Mouse (Mus musculus) cerebellum, adult 2 months (tissue): Measurements from ENCODE around the gene Cmc1. TPM values are rescaled to one million over a fixed set of nuclear protein-coding genes. Genes with fewer than 3 reads are reported as not detected.

Experiments used
- DNase-seq, 2 experiments: peaks; one replicate each; pipeline ENCODE4 v3.0.0; 2021
- H3K27ac ChIP-seq: fragments of 200-500 bp; 2 replicates; pipeline ENCODE4 v1.5.1; 2012; ENCODE audit warnings: low read length, control low read depth, inconsistent platforms; ENCODE audit not compliant: insufficient read depth
- H3K27me3 ChIP-seq: fragments of 200-500 bp; 2 replicates; pipeline ENCODE4 v1.6.1; 2012; ENCODE audit warnings: inconsistent platforms, mild to moderate bottlenecking, low read length, moderate library complexity; ENCODE audit not compliant: control insufficient read depth, insufficient read depth
- H3K4me1 ChIP-seq: fragments of 200-500 bp; 2 replicates; pipeline ENCODE4 v1.6.1; 2011; ENCODE audit warnings: low read length; ENCODE audit not compliant: control insufficient read depth, insufficient read depth
- H3K4me3 ChIP-seq: fragments of 200-500 bp; replicated peaks from 2 replicates; pipeline ENCODE3; 2011; ENCODE audit warnings: mild to moderate bottlenecking, low read depth, low read length, control low read depth; ENCODE audit not compliant: insufficient read depth
- CTCF ChIP-seq: fragments of 200-500 bp; IDR thresholded peaks from 2 replicates; pipeline ENCODE4 v1.5.1; 2011; ENCODE audit warnings: low read depth, mild to moderate bottlenecking, control low read depth, low read length, moderate library complexity, borderline replicate concordance; ENCODE audit not compliant: insufficient read depth
- POLR2A ChIP-seq: fragments of 200-500 bp; IDR thresholded peaks from 2 replicates; pipeline ENCODE4 v1.6.1; 2011; ENCODE audit warnings: low read length, control low read depth, borderline replicate concordance; ENCODE audit not compliant: insufficient read depth
- WGBS: fragments of 180-500 bp; shearing (Covaris S2); methylation state at CpG from one replicate; pipeline ENCODE4 v1.1.7; 2018; 5-methylcytosine and 5-hydroxymethylcytosine counted together
- polyA plus RNA-seq: library from polyadenylated mRNA; depleted of rRNA; stranded (reverse); fragments of >200 nt; gene quantifications from 2 replicates; pipeline ENCODE4 v1.2.3, GENCODE M21; 2012

The Cmc1 gene
- polyA plus RNA-seq, 1 experiment = 22.4 TPM

GRCm38 (mm10) chr9:118042738-118043137, 107.2 kb downstream of the Cmc1 start:
- H3K4me3 ChIP-seq = no peak overlapping the region
- TF ChIP-seq CTCF (no peak), POLR2A (no peak)
- no peaks in the 10 kb centered on the region for H3K27me3 ChIP-seq
- no peak overlapping the region for H3K27ac ChIP-seq
- 82% methylated on average over 4 of the region's 4 CpGs for WGBS
- no peak for DNase-seq
- H3K4me1 ChIP-seq = no peaks in the 10 kb centered on the region; the same call in 1 of the 2 replicates

GRCm38 (mm10) chr9:118041646-118042045, 108.3 kb downstream of the Cmc1 start:
- H3K4me1 ChIP-seq = no peaks in the 10 kb centered on the region; the same call in 1 of the 2 replicates
- no peak overlapping the region for H3K27ac ChIP-seq
- no peak for DNase-seq
- WGBS = 16% methylated on average over 5 of the region's 5 CpGs
- no peak for TF ChIP-seq CTCF
- no peak for TF ChIP-seq POLR2A
- no peaks in the 10 kb centered on the region for H3K27me3 ChIP-seq
- peak overlapping the region; percentile 72 for H3K4me3 ChIP-seq

- Histone ChIP-seq H3K27ac (peak overlapping the region; percentile 72), H3K27me3 (no peaks in the 10 kb centered on the region), H3K4me3 (peak overlapping the region; percentile 72), H3K4me1 (no peaks in the 10 kb centered on the region; the same call in 1 of the 2 replicates)
- 1% methylated on average over 21 of the region's 21 CpGs for WGBS
- TF ChIP-seq CTCF (no peak), POLR2A (no peak)
- DNase-seq = no peak
Measured at GRCm38 (mm10) chr9:118041022-118041400, 109.0 kb downstream of the Cmc1 start.

GRCm38 (mm10) chr9:118040218-118041021, 109.6 kb downstream of the Cmc1 start, which contains the start of gene Azi2:
TSS of gene Azi2 (plus strand) at chr9:118040499.
- TF ChIP-seq POLR2A (peak; percentile 45; the same call in 1 of the 2 replicates), CTCF (peak; percentile 75)
- H3K27ac ChIP-seq = peak within 1 kb of the TSS; percentile 72
- no peaks in the 10 kb centered on the region; the same call in 1 of the 2 replicates for H3K4me1 ChIP-seq
- H3K4me3 ChIP-seq = peak within 1 kb of the TSS; percentile 72
- H3K27me3 ChIP-seq = no peaks in the 10 kb centered on the region
- WGBS = under 1% methylated on average over 87 of the region's 87 CpGs
- peak; percentile 98 to 99 for DNase-seq

GRCm38 (mm10) chr9:118034990-118035389, 115.0 kb downstream of the Cmc1 start:
- no peak for DNase-seq
- no peak overlapping the region for H3K27ac ChIP-seq
- WGBS = 71% methylated on average over 3 of the region's 3 CpGs
- H3K4me1 ChIP-seq = no peaks in the 10 kb centered on the region
- no peak overlapping the region for H3K4me3 ChIP-seq
- TF ChIP-seq POLR2A (no peak), CTCF (no peak)
- no peaks in the 10 kb centered on the region for H3K27me3 ChIP-seq

- Histone ChIP-seq H3K4me3 (no peak overlapping the region), H3K27ac (no peak overlapping the region), H3K4me1 (no peaks in the 10 kb centered on the region), H3K27me3 (no peaks in the 10 kb centered on the region)
- DNase-seq = no peak
- TF ChIP-seq CTCF (no peak), POLR2A (no peak)
- WGBS = 71% methylated on average over 2 of the region's 2 CpGs
Measured at GRCm38 (mm10) chr9:118031694-118032093, 118.3 kb downstream of the Cmc1 start.

- Histone ChIP-seq H3K4me1 (no peaks in the 10 kb centered on the region), H3K27me3 (no peaks in the 10 kb centered on the region), H3K4me3 (no peak overlapping the region), H3K27ac (no peak overlapping the region)
- no peak for TF ChIP-seq POLR2A
- TF ChIP-seq CTCF = no peak
- no peak for DNase-seq
- WGBS = 82% methylated on average over 1 of the region's 1 CpGs
Measured at GRCm38 (mm10) chr9:118030252-118030651, 119.7 kb downstream of the Cmc1 start.

- no peaks in the 10 kb centered on the region for H3K4me1 ChIP-seq
- no peak overlapping the region for H3K4me3 ChIP-seq
- no peak for DNase-seq
- H3K27me3 ChIP-seq = no peaks in the 10 kb centered on the region
- no peak overlapping the region for H3K27ac ChIP-seq
- no peak for TF ChIP-seq POLR2A
- no peak for TF ChIP-seq CTCF
- 46% methylated on average over 4 of the region's 4 CpGs for WGBS
Measured at GRCm38 (mm10) chr9:118029490-118029889, 120.5 kb downstream of the Cmc1 start.
